Comparison of ENCODE assay signal across 8 mouse cellular contexts in the genomic region with DNA sequence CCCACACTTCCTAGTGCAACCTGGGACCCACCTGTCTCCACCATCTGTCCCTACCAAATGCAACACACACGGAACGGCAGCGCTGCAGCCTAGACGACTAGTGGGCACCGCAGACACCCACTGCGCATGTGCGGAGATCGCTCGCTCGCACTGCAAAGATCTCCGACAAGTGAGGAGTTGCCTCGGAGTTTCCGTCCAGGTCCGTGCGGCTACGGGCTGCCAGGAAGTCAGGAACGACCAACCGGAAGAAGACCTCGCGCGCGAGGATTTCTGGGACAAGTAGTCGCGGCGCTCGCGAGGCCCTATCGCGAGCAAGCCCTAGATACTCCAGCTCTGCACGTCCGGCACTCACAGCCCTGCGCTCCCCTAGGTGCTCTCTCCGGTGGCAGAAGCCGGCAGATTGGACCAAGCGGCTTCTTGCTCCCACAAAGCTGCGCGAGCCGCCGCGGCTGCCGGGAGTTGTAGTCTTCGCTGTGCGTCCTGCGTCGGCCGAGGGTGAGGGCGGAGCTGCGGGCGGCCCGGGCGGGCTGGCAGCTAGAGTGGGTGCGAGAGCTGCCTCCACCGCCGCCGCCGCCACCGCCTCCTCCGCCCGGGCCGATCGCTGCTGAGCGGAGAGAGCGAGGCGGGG. TPM values are rescaled to one million over a fixed set of nuclear protein-coding genes. Genes with fewer than 3 reads are reported as not detected.
DNase-seq lines count a peak whose midpoint lies in the region; ATAC-seq and TF ChIP-seq lines count a peak whose summit lies in the region.

A gene (plus strand): TSS at position 476 of the 628 bp plus-strand sequence.

- peak; percentile 98 for DNase-seq in 3T3-L1 (ENCODE audit: low read depth, low spot score)
- DNase-seq in adrenal gland, postnatal 4 days (ENCODE audit: low spot score in 2 of 2): peak; percentile 77 to 93
- peak; percentile 99 for DNase-seq in embryonic facial prominence, embryonic 14.5 days (ENCODE audit: low spot score)
- DNase-seq in heart, adult 2 months: peak; percentile 95 to 96
- peak; percentile 94 to 96 for DNase-seq in kidney, adult 8-10 months
- DNase-seq in spleen, postnatal 10 days (ENCODE audit: low spot score in 2 of 2): peak; percentile 92 to 96

- H3K36me3 ChIP-seq in embryonic facial prominence, embryonic 14.5 days (ENCODE audit: control insufficient read depth, insufficient read depth, low read length): no peaks in the 10 kb centered on the region
- H3K36me3 ChIP-seq in heart, adult 2 months (ENCODE audit: control insufficient read depth, insufficient read depth, low read length): peaks cover 2% of the 10 kb centered on the region
- H3K36me3 ChIP-seq in limb, embryonic 13.5 days: no peaks in the 10 kb centered on the region
- H3K36me3 ChIP-seq in midbrain, embryonic 16.5 days (ENCODE audit: control insufficient read depth, insufficient read depth, low read length): no peaks in the 10 kb centered on the region

- under 1% methylated on average over 46 of the region's 64 CpGs for WGBS in embryonic facial prominence, embryonic 14.5 days
- WGBS in heart, adult 2 months: under 1% methylated on average over 53 of the region's 64 CpGs
- WGBS in limb, embryonic 13.5 days: under 1% methylated on average over 51 of the region's 64 CpGs
- under 1% methylated on average over 52 of the region's 64 CpGs for WGBS in midbrain, embryonic 16.5 days

- ATAC-seq in embryonic facial prominence, embryonic 14.5 days (ENCODE audit: low read depth): peak; percentile 95
- ATAC-seq in limb, embryonic 13.5 days (ENCODE audit: low FRiP score, low read depth): peak; percentile 95
- peak; percentile 96 for ATAC-seq in midbrain, embryonic 16.5 days

- H3K4me1 ChIP-seq in embryonic facial prominence, embryonic 14.5 days (ENCODE audit: control insufficient read depth, insufficient read depth, low read length): peaks cover 27% of the 10 kb centered on the region
- H3K4me1 ChIP-seq in heart, adult 2 months (ENCODE audit: control insufficient read depth, insufficient read depth, low read length): peaks cover 5% of the 10 kb centered on the region
- peaks cover 38% of the 10 kb centered on the region for H3K4me1 ChIP-seq in limb, embryonic 13.5 days
- H3K4me1 ChIP-seq in midbrain, embryonic 16.5 days (ENCODE audit: control insufficient read depth, insufficient read depth, low read length): peaks cover 18% of the 10 kb centered on the region

- TF ChIP-seq EP300 in heart, adult 2 months (IDR thresholded peaks at IDR 0.05; ENCODE audit: insufficient read depth, low read depth, low read length): 0 out of 2 replicates have a peak, but pooled peaks have one; percentile 36

- H3K9ac ChIP-seq in embryonic facial prominence, embryonic 14.5 days (ENCODE audit: low read depth, low read length): peak within 1 kb of the TSS; percentile 98
- H3K9ac ChIP-seq in heart, adult 2 months (ENCODE audit: low read depth, low read length): peak within 1 kb of the TSS; percentile 77
- peak within 1 kb of the TSS; percentile 98 for H3K9ac ChIP-seq in limb, embryonic 13.5 days
- H3K9ac ChIP-seq in midbrain, embryonic 16.5 days (ENCODE audit: low read depth, low read length): peak within 1 kb of the TSS; percentile 94

- no peaks in the 10 kb centered on the region for H3K9me3 ChIP-seq in embryonic facial prominence, embryonic 14.5 days (ENCODE audit: control insufficient read depth, low read length)
- H3K9me3 ChIP-seq in limb, embryonic 13.5 days: no peaks in the 10 kb centered on the region
- H3K9me3 ChIP-seq in midbrain, embryonic 16.5 days (replicated peaks; ENCODE audit: control insufficient read depth, low read length, poor library complexity, severe bottlenecking): no peaks in the 10 kb centered on the region

- intact Hi-C loops in heart, adult 2 months (cut with DNase I): loop anchor here (5.0 kb wide), 1 partner anchor 65 kb away; no protein-coding TSS in a partner anchor

- no peak for TF ChIP-seq CTCF in heart, adult 2 months (IDR thresholded peaks at IDR 0.05)

- H3K4me2 ChIP-seq in embryonic facial prominence, embryonic 14.5 days (ENCODE audit: low read depth, low read length): peak within 1 kb of the TSS; percentile 77
- H3K4me2 ChIP-seq in limb, embryonic 13.5 days (replicated peaks): peak within 1 kb of the TSS; percentile 84
- H3K4me2 ChIP-seq in midbrain, embryonic 16.5 days (ENCODE audit: low read length): peak within 1 kb of the TSS; percentile 59

- H3K79me2 ChIP-seq in heart, adult 2 months (replicated peaks; ENCODE audit: control insufficient read depth, insufficient read depth, low read length): no peaks in the 10 kb centered on the region

- peak within 1 kb of the TSS; percentile 99 for H3K27ac ChIP-seq in embryonic facial prominence, embryonic 14.5 days (replicated peaks; ENCODE audit: low read depth, low read length)
- peak within 1 kb of the TSS; percentile 100 for H3K27ac ChIP-seq in heart, adult 2 months
- peak within 1 kb of the TSS; percentile 97 for H3K27ac ChIP-seq in limb, embryonic 13.5 days
- H3K27ac ChIP-seq in midbrain, embryonic 16.5 days (ENCODE audit: low read length): peak within 1 kb of the TSS; percentile 99

- peak; percentile 92 for TF ChIP-seq POLR2A in heart, adult 2 months (IDR thresholded peaks at IDR 0.05; ENCODE audit: insufficient read depth, low read depth, low read length)

- peak within 1 kb of the TSS; percentile 96 for H3K4me3 ChIP-seq in embryonic facial prominence, embryonic 14.5 days (ENCODE audit: low read depth, low read length)
- peak within 1 kb of the TSS; percentile 65 for H3K4me3 ChIP-seq in heart, adult 2 months
- peak within 1 kb of the TSS; percentile 91 for H3K4me3 ChIP-seq in limb, embryonic 13.5 days
- peak within 1 kb of the TSS; percentile 71 for H3K4me3 ChIP-seq in midbrain, embryonic 16.5 days (ENCODE audit: low read depth, low read length)

- no peaks in the 10 kb centered on the region for H3K27me3 ChIP-seq in embryonic facial prominence, embryonic 14.5 days (replicated peaks; ENCODE audit: control insufficient read depth, insufficient read depth, low read length)
- no peaks in the 10 kb centered on the region for H3K27me3 ChIP-seq in heart, adult 2 months (ENCODE audit: control insufficient read depth, insufficient read depth, low read length)
- H3K27me3 ChIP-seq in limb, embryonic 13.5 days: no peaks in the 10 kb centered on the region
- no peaks in the 10 kb centered on the region for H3K27me3 ChIP-seq in midbrain, embryonic 16.5 days (ENCODE audit: control insufficient read depth, insufficient read depth, low read depth, low read length)

RNA-seq across cellular contexts. Expression of the gene that starts here (rescaled TPM):
- 100 to 1,000 TPM; 110 to 111 TPM for total RNA-seq in adrenal gland, postnatal 4 days (2021)
- polyA plus RNA-seq in embryonic facial prominence, embryonic 14.5 days (2014; fragmentation: Nextera tagmentation; extraction: Ambion mirVana): 59.0 and 66.4 TPM in 2 replicates
- 10 to 100 TPM; 47.8 to 58.7 TPM for total RNA-seq in heart, adult 2 months (2021)
- 27.3 and 53.7 TPM in 2 replicates for polyA plus RNA-seq in heart, adult 2 months (2012; rRNA removed)
- polyA plus RNA-seq in limb, embryonic 13.5 days (2015; fragmentation: Nextera tagmentation; extraction: Ambion mirVana): 80.4 and 85.4 TPM in 2 replicates
- polyA plus RNA-seq in midbrain, embryonic 16.5 days (2015; fragmentation: Nextera tagmentation; extraction: Ambion mirVana): 119 and 125 TPM in 2 replicates

Comparison
In these comparisons a context has a peak if more than half of its experiments do, and no peak if none do; other contexts are left out.
1. Peak in every context shown above with its lines: DNase-seq, ATAC-seq, H3K4me3 ChIP-seq and H3K27ac ChIP-seq.